Mouse (Mus musculus) small intestine, adult 2 months (tissue): ENCODE data around the gene Xpo6.

ENCODE experiments used
- CTCF ChIP-seq: fragments of 200-500 bp; IDR thresholded peaks from 2 replicates; pipeline ENCODE4 v1.5.1; 2012; ENCODE audit warnings: low read depth, mild to moderate bottlenecking, control low read depth, inconsistent platforms, low read length, moderate library complexity, mixed read lengths; ENCODE audit not compliant: insufficient replicate concordance, insufficient read length; ENCODE audit errors: extremely low read depth
- POLR2A ChIP-seq: fragments of 200-500 bp; IDR thresholded peaks from 2 replicates; pipeline ENCODE4 v1.6.1; 2012; ENCODE audit warnings: low read depth, mild to moderate bottlenecking, control low read depth, inconsistent platforms, low read length, moderate library complexity

- TF ChIP-seq POLR2A, result no peak
- TF ChIP-seq CTCF, result no peak
These were observed 33.7 kb downstream of the Xpo6 start for GRCm38 (mm10) chr7:126166571-126166970.
